Mouse (Mus musculus): ENCODE measurements at regions not wholly inside any gene's neighbourhood (a gene's known extent, or its start where the extent isn't known, plus 50 kb on each side); places are given as distances from the start of the nearest gene placed in this dataset.
A peak's percentile ranks its signal among the peaks of the same experiment; 100 is the strongest.

- no peak for DNase-seq (ENCODE audit: low spot score in 2 of 2)
Observed at GRCm38 (mm10) chr3:143071839-143072373, 190.1 kb upstream of the Pkn2 start.

GRCm38 (mm10) chr3:143054858-143055257, 173.1 kb upstream of the Pkn2 start:
- no peak for DNase-seq (ENCODE audit: low spot score in 2 of 2)

GRCm38 (mm10) chr3:143053286-143053993, 171.6 kb upstream of the Pkn2 start:
- no peak for DNase-seq (ENCODE audit: low spot score in 2 of 2)

GRCm38 (mm10) chr3:143040666-143041065, 158.9 kb upstream of the Pkn2 start:
- DNase-seq (ENCODE audit: low spot score in 2 of 2), result no peak

GRCm38 (mm10) chr3:143036108-143036507, 154.3 kb upstream of the Pkn2 start:
- DNase-seq (ENCODE audit: low spot score in 2 of 2), result no peak

GRCm38 (mm10) chr3:143034588-143034987, 152.8 kb upstream of the Pkn2 start:
- no peak for DNase-seq (ENCODE audit: low spot score in 2 of 2)

- DNase-seq (ENCODE audit: low spot score in 2 of 2), result no peak
Observed at GRCm38 (mm10) chr3:143022486-143022885, 140.7 kb upstream of the Pkn2 start.

- DNase-seq (ENCODE audit: low spot score in 2 of 2), result no peak
Observed at GRCm38 (mm10) chr3:143021159-143021871, 139.5 kb upstream of the Pkn2 start.

GRCm38 (mm10) chr3:143017480-143017879, 135.7 kb upstream of the Pkn2 start:
- DNase-seq (ENCODE audit: low spot score in 2 of 2), result no peak

GRCm38 (mm10) chr3:143016758-143017157, 135.0 kb upstream of the Pkn2 start:
- DNase-seq (ENCODE audit: low spot score in 2 of 2), result no peak

GRCm38 (mm10) chr3:143014421-143014820, 132.6 kb upstream of the Pkn2 start:
- no peak for DNase-seq (ENCODE audit: low spot score in 2 of 2)

GRCm38 (mm10) chr3:143007047-143007446, 125.2 kb upstream of the Pkn2 start:
- DNase-seq (ENCODE audit: low spot score in 2 of 2), result no peak

- DNase-seq (ENCODE audit: low spot score in 2 of 2), result no peak
Observed at GRCm38 (mm10) chr3:143001952-143002351, 120.1 kb upstream of the Pkn2 start.

- no peak for DNase-seq (ENCODE audit: low spot score in 2 of 2)
Observed at GRCm38 (mm10) chr3:142995981-142996743, 114.4 kb upstream of the Pkn2 start.

- no peak for DNase-seq (ENCODE audit: low spot score in 2 of 2)
Observed at GRCm38 (mm10) chr3:142984547-142984946, 102.7 kb upstream of the Pkn2 start.

- DNase-seq (ENCODE audit: low spot score in 2 of 2), result no peak
Observed at GRCm38 (mm10) chr3:142981221-142981620, 99.4 kb upstream of the Pkn2 start.

GRCm38 (mm10) chr3:142979161-142979560, 97.4 kb upstream of the Pkn2 start:
- peak; percentile 40 to 48 for DNase-seq (ENCODE audit: low spot score in 2 of 2)

GRCm38 (mm10) chr3:142976519-142977394, 95.0 kb upstream of the Pkn2 start:
- DNase-seq (ENCODE audit: low spot score in 2 of 2), result no peak

- DNase-seq (ENCODE audit: low spot score in 2 of 2), result peak in 1 of 2 experiments; percentile 29
Observed at GRCm38 (mm10) chr3:142975606-142976005, 93.8 kb upstream of the Pkn2 start.

GRCm38 (mm10) chr3:142969501-142969900, 87.7 kb upstream of the Pkn2 start:
- DNase-seq (ENCODE audit: low spot score in 2 of 2), result no peak

GRCm38 (mm10) chr3:142965604-142966003, 83.8 kb upstream of the Pkn2 start:
- DNase-seq (ENCODE audit: low spot score in 2 of 2), result no peak
